Mouse (Mus musculus) myocyte (in vitro differentiated cells): Measurements from ENCODE around the gene Tmem236.

ENCODE experiments used
- CEBPB ChIP-seq: IDR thresholded peaks from 2 replicates; pipeline ENCODE4 v1.6.1; 2011; ENCODE audit warnings: mild to moderate bottlenecking, moderate library complexity; ENCODE audit not compliant: poor library complexity, insufficient read depth, severe bottlenecking
- E2F4 ChIP-seq: IDR thresholded peaks from one replicate; pipeline ENCODE4 v1.6.1; 2011; ENCODE audit warnings: mild to moderate bottlenecking, control low read depth, moderate library complexity; ENCODE audit not compliant: insufficient read depth
- MAX ChIP-seq: IDR thresholded peaks from one replicate; pipeline ENCODE4 v1.6.1; 2011; ENCODE audit warnings: low read depth, mild to moderate bottlenecking, control low read depth
- MYOD1 ChIP-seq, 3 experiments: IDR thresholded peaks; one replicate each; pipeline ENCODE4 v1.6.1; 2011; ENCODE audit warnings: control low read depth in 2 of 3, low read depth in 2 of 3, mild to moderate bottlenecking in 2 of 3, moderate library complexity in 1 of 3; ENCODE audit not compliant: insufficient read length in 2 of 3, control insufficient read depth in 1 of 3
- MYOG ChIP-seq, 3 experiments: IDR thresholded peaks; one replicate each; pipeline ENCODE4 v1.6.1; 2011; ENCODE audit warnings: control low read depth in 2 of 3, low read depth in 2 of 3, mild to moderate bottlenecking in 2 of 3; ENCODE audit not compliant: insufficient read length in 2 of 3, control insufficient read depth in 1 of 3, insufficient read depth in 1 of 3
- POLR2A ChIP-seq: IDR thresholded peaks from one replicate; pipeline ENCODE4 v1.6.1; 2011; ENCODE audit warnings: low read depth, mild to moderate bottlenecking, control low read depth, moderate library complexity; ENCODE audit not compliant: insufficient read length
- POLR2AphosphoS2 ChIP-seq: IDR thresholded peaks from one replicate; pipeline ENCODE4 v1.6.1; 2011; ENCODE audit warnings: low read depth, control low read depth; ENCODE audit not compliant: insufficient read length
- SRF ChIP-seq: IDR thresholded peaks from one replicate; pipeline ENCODE4 v1.6.1; 2011; ENCODE audit warnings: low read depth; ENCODE audit not compliant: control insufficient read depth, insufficient read length
- TCF12 ChIP-seq: IDR thresholded peaks from one replicate; pipeline ENCODE4 v1.6.1; 2011; ENCODE audit warnings: mild to moderate bottlenecking, control low read depth; ENCODE audit not compliant: poor library complexity, insufficient read depth, severe bottlenecking
- TCF3 ChIP-seq: IDR thresholded peaks from one replicate; pipeline ENCODE4 v1.6.1; 2011; ENCODE audit warnings: low read depth, control low read depth; ENCODE audit not compliant: insufficient read length
- USF1 ChIP-seq: IDR thresholded peaks from one replicate; pipeline ENCODE4 v1.6.1; 2011; ENCODE audit warnings: low read depth, mild to moderate bottlenecking, control low read depth, moderate library complexity

DNA sequence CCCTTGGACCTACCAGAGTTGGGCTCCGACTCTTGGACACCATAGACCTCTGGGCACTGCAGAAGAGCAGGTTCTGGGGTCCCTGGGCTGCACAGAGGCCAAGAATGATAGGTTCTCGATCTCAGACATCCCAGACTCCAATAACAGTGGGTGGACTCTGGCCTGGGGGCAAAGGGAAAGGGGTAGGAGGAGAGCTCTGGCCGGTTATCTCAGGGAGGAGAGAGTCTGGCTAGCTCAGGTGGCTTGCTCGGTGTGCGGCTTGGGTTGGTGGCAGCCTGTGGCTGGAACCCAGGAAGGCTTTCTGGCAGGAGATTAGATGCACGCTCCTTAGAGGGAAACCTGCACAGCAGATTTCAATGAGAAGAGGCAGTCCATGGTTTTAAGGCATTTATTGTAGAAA, 34.7 kb upstream of the Tmem236 start:
- TF ChIP-seq MYOD1 (IDR thresholded peaks at IDR 0.05; ENCODE audit: control insufficient read depth in 1 of 3, insufficient read length in 2 of 3, low read depth in 2 of 3) (no peak), CEBPB (no peak), POLR2A (no peak), MYOG (IDR thresholded peaks at IDR 0.05; ENCODE audit: control insufficient read depth in 1 of 3, insufficient read depth in 1 of 3, insufficient read length in 2 of 3, low read depth in 2 of 3) (no peak), MAX (no peak), TCF3 (no peak), USF1 (no peak), TCF12 (no peak), E2F4 (no peak), SRF (no peak), POLR2AphosphoS2 (no peak)
